Mouse (Mus musculus): ENCODE measurements around the gene Myl3. TPM values are rescaled to one million over a fixed set of nuclear protein-coding genes. Genes with fewer than 3 reads are reported as not detected.

Gene Myl3
- polyA plus RNA-seq, 1 experiment, result 0.22 TPM

DNA sequence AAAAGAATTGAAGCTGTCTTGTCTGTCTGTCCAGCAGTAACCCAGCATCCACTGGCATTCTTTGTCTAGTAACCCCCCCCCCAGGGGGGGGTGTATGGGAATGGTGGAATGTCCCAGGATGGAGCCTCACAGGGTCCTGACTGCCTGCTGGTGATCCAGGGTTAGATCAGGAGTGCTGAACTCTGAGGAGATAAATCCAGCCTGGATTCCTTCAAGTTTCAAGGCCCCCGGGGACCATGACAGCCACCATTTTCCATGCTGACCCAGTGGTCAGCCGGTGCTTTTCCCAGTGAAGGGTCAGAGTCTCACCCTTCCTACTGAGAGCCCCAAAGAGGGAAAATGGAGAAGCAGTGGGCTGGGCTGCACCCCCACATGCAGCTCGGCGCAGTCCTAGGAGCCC, 9.8 kb upstream of the Myl3 start:
- H3K36me3 ChIP-seq (ENCODE audit: control insufficient read depth, insufficient read depth), result no peaks in the 10 kb centered on the region
- H3K27me3 ChIP-seq (ENCODE audit: control insufficient read depth, insufficient read depth, insufficient read length), result peaks cover 19% of the 10 kb centered on the region
- no peaks in the 10 kb centered on the region for H3K79me2 ChIP-seq (ENCODE audit: control insufficient read depth, insufficient read depth)
- peak overlapping the region; percentile 58 for H3K4me2 ChIP-seq (ENCODE audit: low read depth)
- no peak overlapping the region for H3ac ChIP-seq (ENCODE audit: control insufficient read depth, insufficient read length)
- no peak for TF ChIP-seq POLR2A (IDR thresholded peaks at IDR 0.05; ENCODE audit: insufficient read length, low read depth)
- no peak for TF ChIP-seq TCF3 (IDR thresholded peaks at IDR 0.05; ENCODE audit: insufficient read length, low read depth)
- TF ChIP-seq SRF (IDR thresholded peaks at IDR 0.05; ENCODE audit: control insufficient read depth, insufficient read length, low read depth), result no peak
- TF ChIP-seq MYOD1 (IDR thresholded peaks at IDR 0.05; ENCODE audit: control insufficient read depth in 1 of 3, insufficient read length in 2 of 3, low read depth in 2 of 3), result no peak
- no peak for TF ChIP-seq MYOG (IDR thresholded peaks at IDR 0.05; ENCODE audit: control insufficient read depth in 1 of 3, insufficient read depth in 1 of 3, insufficient read length in 2 of 3, low read depth in 2 of 3)
- TF ChIP-seq CEBPB (IDR thresholded peaks at IDR 0.05; ENCODE audit: insufficient read depth, poor library complexity, severe bottlenecking), result no peak
- no peak for TF ChIP-seq USF1 (IDR thresholded peaks at IDR 0.05; ENCODE audit: low read depth)
- H3K4me3 ChIP-seq, result no peak overlapping the region

GRCm38 (mm10) chr9:110732623-110733022, 9.0 kb upstream of the Myl3 start:
- peak overlapping the region; percentile 99 for H3K4me2 ChIP-seq (ENCODE audit: low read depth)
- peak overlapping the region; percentile 20 for H3K4me3 ChIP-seq
- peaks cover 19% of the 10 kb centered on the region for H3K27me3 ChIP-seq (ENCODE audit: control insufficient read depth, insufficient read depth, insufficient read length)
- H3K79me2 ChIP-seq (ENCODE audit: control insufficient read depth, insufficient read depth), result no peaks in the 10 kb centered on the region
- H3K36me3 ChIP-seq (ENCODE audit: control insufficient read depth, insufficient read depth), result no peaks in the 10 kb centered on the region
- H3ac ChIP-seq (ENCODE audit: control insufficient read depth, insufficient read length), result no peak overlapping the region
- TF ChIP-seq CEBPB (IDR thresholded peaks at IDR 0.05; ENCODE audit: insufficient read depth, poor library complexity, severe bottlenecking) (no peak), POLR2AphosphoS2 (IDR thresholded peaks at IDR 0.05; ENCODE audit: insufficient read length, low read depth) (no peak), MYOG (IDR thresholded peaks at IDR 0.05; ENCODE audit: control insufficient read depth in 1 of 3, insufficient read depth in 1 of 3, insufficient read length in 2 of 3, low read depth in 2 of 3) (peak in 1 of 3 experiments; percentile 48), POLR2A (IDR thresholded peaks at IDR 0.05; ENCODE audit: insufficient read length, low read depth) (peak; percentile 59), USF1 (IDR thresholded peaks at IDR 0.05; ENCODE audit: low read depth) (no peak), MAX (IDR thresholded peaks at IDR 0.05; ENCODE audit: low read depth) (no peak), E2F4 (IDR thresholded peaks at IDR 0.05; ENCODE audit: insufficient read depth) (no peak), REST (IDR thresholded peaks at IDR 0.05; ENCODE audit: insufficient read depth, insufficient read length) (no peak), SRF (IDR thresholded peaks at IDR 0.05; ENCODE audit: control insufficient read depth, insufficient read length, low read depth) (no peak), TCF12 (IDR thresholded peaks at IDR 0.05; ENCODE audit: insufficient read depth, poor library complexity, severe bottlenecking) (no peak), MYOD1 (IDR thresholded peaks at IDR 0.05; ENCODE audit: control insufficient read depth in 1 of 3, insufficient read length in 2 of 3, low read depth in 2 of 3) (peak in 1 of 3 experiments; percentile 70)

- no peaks in the 10 kb centered on the region for H3K36me3 ChIP-seq (ENCODE audit: control insufficient read depth, insufficient read depth)
- H3K79me2 ChIP-seq (ENCODE audit: control insufficient read depth, insufficient read depth), result no peaks in the 10 kb centered on the region
- TF ChIP-seq SRF (IDR thresholded peaks at IDR 0.05; ENCODE audit: control insufficient read depth, insufficient read length, low read depth), result no peak
- TF ChIP-seq REST (IDR thresholded peaks at IDR 0.05; ENCODE audit: insufficient read depth, insufficient read length), result no peak
- TF ChIP-seq CEBPB (IDR thresholded peaks at IDR 0.05; ENCODE audit: insufficient read depth, poor library complexity, severe bottlenecking), result no peak
- no peak for TF ChIP-seq MYOD1 (IDR thresholded peaks at IDR 0.05; ENCODE audit: control insufficient read depth in 1 of 3, insufficient read length in 2 of 3, low read depth in 2 of 3)
- TF ChIP-seq MAX (IDR thresholded peaks at IDR 0.05; ENCODE audit: low read depth), result no peak
- no peak for TF ChIP-seq USF1 (IDR thresholded peaks at IDR 0.05; ENCODE audit: low read depth)
- no peak for TF ChIP-seq POLR2AphosphoS2 (IDR thresholded peaks at IDR 0.05; ENCODE audit: insufficient read length, low read depth)
- no peak for TF ChIP-seq E2F4 (IDR thresholded peaks at IDR 0.05; ENCODE audit: insufficient read depth)
- no peak for TF ChIP-seq TCF12 (IDR thresholded peaks at IDR 0.05; ENCODE audit: insufficient read depth, poor library complexity, severe bottlenecking)
- no peak for TF ChIP-seq POLR2A (IDR thresholded peaks at IDR 0.05; ENCODE audit: insufficient read length, low read depth)
- no peak for TF ChIP-seq MYOG (IDR thresholded peaks at IDR 0.05; ENCODE audit: control insufficient read depth in 1 of 3, insufficient read depth in 1 of 3, insufficient read length in 2 of 3, low read depth in 2 of 3)
- no peak for TF ChIP-seq TCF3 (IDR thresholded peaks at IDR 0.05; ENCODE audit: insufficient read length, low read depth)
- H3K4me3 ChIP-seq, result peak overlapping the region; percentile 20
- H3ac ChIP-seq (ENCODE audit: control insufficient read depth, insufficient read length), result no peak overlapping the region
- H3K27me3 ChIP-seq (ENCODE audit: control insufficient read depth, insufficient read depth, insufficient read length), result peaks cover 19% of the 10 kb centered on the region
- H3K4me2 ChIP-seq (ENCODE audit: low read depth), result peak overlapping the region; percentile 99
These were observed 8.6 kb upstream of the Myl3 start for GRCm38 (mm10) chr9:110733102-110733501.

- Histone ChIP-seq H3K4me2 (ENCODE audit: low read depth) (no peak overlapping the region), H3ac (ENCODE audit: control insufficient read depth, insufficient read length) (no peak overlapping the region), H3K79me2 (ENCODE audit: control insufficient read depth, insufficient read depth) (no peaks in the 10 kb centered on the region), H3K27me3 (ENCODE audit: control insufficient read depth, insufficient read depth, insufficient read length) (peaks cover 19% of the 10 kb centered on the region), H3K4me3 (no peak overlapping the region), H3K36me3 (ENCODE audit: control insufficient read depth, insufficient read depth) (no peaks in the 10 kb centered on the region)
- TF ChIP-seq POLR2AphosphoS2 (IDR thresholded peaks at IDR 0.05; ENCODE audit: insufficient read length, low read depth) (no peak), TCF3 (IDR thresholded peaks at IDR 0.05; ENCODE audit: insufficient read length, low read depth) (no peak), TCF12 (IDR thresholded peaks at IDR 0.05; ENCODE audit: insufficient read depth, poor library complexity, severe bottlenecking) (no peak), CEBPB (IDR thresholded peaks at IDR 0.05; ENCODE audit: insufficient read depth, poor library complexity, severe bottlenecking) (no peak), MAX (IDR thresholded peaks at IDR 0.05; ENCODE audit: low read depth) (no peak), E2F4 (IDR thresholded peaks at IDR 0.05; ENCODE audit: insufficient read depth) (no peak), SRF (IDR thresholded peaks at IDR 0.05; ENCODE audit: control insufficient read depth, insufficient read length, low read depth) (no peak), POLR2A (IDR thresholded peaks at IDR 0.05; ENCODE audit: insufficient read length, low read depth) (no peak), REST (IDR thresholded peaks at IDR 0.05; ENCODE audit: insufficient read depth, insufficient read length) (no peak), USF1 (IDR thresholded peaks at IDR 0.05; ENCODE audit: low read depth) (no peak), MYOD1 (IDR thresholded peaks at IDR 0.05; ENCODE audit: control insufficient read depth in 1 of 3, insufficient read length in 2 of 3, low read depth in 2 of 3) (no peak), MYOG (IDR thresholded peaks at IDR 0.05; ENCODE audit: control insufficient read depth in 1 of 3, insufficient read depth in 1 of 3, insufficient read length in 2 of 3, low read depth in 2 of 3) (no peak)
These were observed 7.5 kb upstream of the Myl3 start for GRCm38 (mm10) chr9:110734154-110734553.
